Mouse (Mus musculus) megakaryocyte, adult 5-6 weeks (primary cell): Measurements from ENCODE around the gene Ralgapa2. TPM values are rescaled to one million over a fixed set of nuclear protein-coding genes. Genes with fewer than 3 reads are reported as not detected.
A peak's percentile ranks its signal among the peaks of the same experiment; 100 is the strongest.

Experiments used
- ATAC-seq: 2 replicates; pipeline ENCODE4 v1.8.0; 2016; ENCODE audit warnings: mild to moderate bottlenecking, inconsistent platforms; ENCODE audit not compliant: poor library complexity, severe bottlenecking
- total RNA-seq, 2 experiments: library from RNA; stranded (forward) in 1 of 2; stranded (reverse) in 1 of 2; fragments of 153-499, 151-499 nt in 1 of 2; fragments of 221-1000, 200-1000 nt in 1 of 2; gene quantifications; 2 replicates each; pipeline versions ENCODE4 v1.2.3 to v1.2.4; 2015 to 2017

The Ralgapa2 gene
- total RNA-seq, 2 experiments from 2014 or later: 9.3 to 17.0 TPM

- no peak for ATAC-seq
These were observed 284.5 kb downstream of the Ralgapa2 start for GRCm38 (mm10) chr2:146227646-146228045.

- ATAC-seq: peak; percentile 36
These were observed 285.7 kb downstream of the Ralgapa2 start for GRCm38 (mm10) chr2:146226484-146226883.

- no peak for ATAC-seq
These were observed 286.3 kb downstream of the Ralgapa2 start for GRCm38 (mm10) chr2:146225818-146226217.

GRCm38 (mm10) chr2:146224141-146224540 lies 288.0 kb downstream of the Ralgapa2 start:
- ATAC-seq: no peak

DNA sequence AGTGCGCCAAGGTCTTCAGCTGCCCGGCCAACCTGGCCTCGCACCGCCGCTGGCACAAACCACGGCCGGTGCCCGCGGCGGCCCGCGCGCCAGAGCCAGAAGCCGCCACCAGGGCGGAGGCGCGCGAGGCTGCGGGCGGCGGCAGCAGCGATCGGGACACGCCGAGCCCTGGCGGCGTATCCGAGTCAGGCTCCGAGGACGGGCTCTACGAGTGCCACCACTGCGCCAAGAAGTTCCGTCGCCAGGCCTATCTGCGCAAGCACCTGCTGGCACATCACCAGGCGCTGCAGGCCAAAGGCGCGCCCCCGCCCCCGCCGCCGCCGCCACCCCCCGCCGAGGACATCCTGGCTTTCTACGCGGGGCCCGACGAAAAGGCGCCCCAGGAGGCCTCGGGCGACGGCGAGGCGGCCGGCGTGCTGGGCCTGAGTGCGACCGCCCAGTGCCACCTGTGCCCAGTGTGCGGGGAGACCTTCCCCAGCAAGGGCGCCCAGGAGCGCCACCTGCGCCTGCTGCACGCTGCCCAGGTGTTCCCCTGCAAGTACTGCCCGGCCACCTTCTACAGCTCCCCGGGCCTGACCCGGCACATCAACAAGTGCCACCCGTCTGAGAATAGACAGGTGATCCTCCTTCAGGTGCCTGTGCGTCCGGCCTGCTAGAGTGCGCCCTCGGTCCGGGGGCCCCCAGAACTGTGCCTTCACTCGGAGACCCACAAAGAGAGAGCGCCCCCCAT lies 288.8 kb downstream of the Ralgapa2 start:
- ATAC-seq: no peak

GRCm38 (mm10) chr2:146222279-146223175 lies 289.6 kb downstream of the Ralgapa2 start:
- ATAC-seq: no peak

- ATAC-seq: no peak
These were observed 290.2 kb downstream of the Ralgapa2 start for GRCm38 (mm10) chr2:146221929-146222278.

DNA sequence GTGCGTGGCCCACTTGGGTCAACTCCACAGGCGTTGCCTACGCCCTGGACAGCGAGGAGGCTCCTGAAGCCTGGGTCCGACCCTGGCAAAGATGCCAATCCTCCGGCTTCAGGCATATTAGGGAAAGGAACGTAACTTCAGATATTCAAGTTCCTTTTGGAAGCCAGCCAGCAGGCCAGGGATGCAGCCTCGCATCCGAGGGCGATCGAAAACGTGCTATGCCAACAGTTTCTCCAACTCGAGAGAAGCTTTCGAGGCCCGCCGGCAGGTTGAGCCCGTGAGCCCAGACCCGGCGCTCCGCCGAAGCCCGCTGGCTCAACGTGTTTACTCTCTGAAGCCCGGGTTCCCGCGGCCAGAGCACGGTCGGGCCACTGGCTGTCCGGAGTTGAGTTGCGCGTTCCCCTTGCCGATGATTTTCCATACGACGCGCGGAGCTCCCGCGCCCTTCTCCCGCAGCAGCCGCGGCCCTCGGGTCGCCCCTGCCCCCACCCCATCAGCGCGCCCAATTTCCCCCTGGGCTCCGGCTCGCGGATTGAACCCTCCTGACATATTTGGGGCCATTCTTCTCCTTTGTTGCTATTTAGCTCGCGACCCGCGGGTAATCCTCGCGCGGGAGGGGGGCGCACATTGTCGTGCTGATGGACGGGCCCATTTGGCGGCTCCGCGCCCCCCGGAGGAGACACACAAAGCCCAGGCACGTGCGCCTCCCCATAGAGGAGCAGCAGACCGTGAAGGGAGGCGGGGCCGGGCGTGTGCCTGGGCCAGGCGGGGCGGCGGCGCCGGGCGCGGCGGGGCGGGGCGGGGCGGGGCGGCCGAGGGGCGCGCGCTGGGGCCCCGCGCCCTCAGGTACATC lies 290.8 kb downstream of the Ralgapa2 start, which contains the start of gene Insm1:
Insm1 (plus strand) TSS at position 846 of the 853 bp plus-strand sequence.
- ATAC-seq: no peak

GRCm38 (mm10) chr2:146220591-146221075 lies 291.5 kb downstream of the Ralgapa2 start:
- no peak for ATAC-seq

GRCm38 (mm10) chr2:146219791-146220190 lies 292.4 kb downstream of the Ralgapa2 start:
- ATAC-seq: no peak

DNA sequence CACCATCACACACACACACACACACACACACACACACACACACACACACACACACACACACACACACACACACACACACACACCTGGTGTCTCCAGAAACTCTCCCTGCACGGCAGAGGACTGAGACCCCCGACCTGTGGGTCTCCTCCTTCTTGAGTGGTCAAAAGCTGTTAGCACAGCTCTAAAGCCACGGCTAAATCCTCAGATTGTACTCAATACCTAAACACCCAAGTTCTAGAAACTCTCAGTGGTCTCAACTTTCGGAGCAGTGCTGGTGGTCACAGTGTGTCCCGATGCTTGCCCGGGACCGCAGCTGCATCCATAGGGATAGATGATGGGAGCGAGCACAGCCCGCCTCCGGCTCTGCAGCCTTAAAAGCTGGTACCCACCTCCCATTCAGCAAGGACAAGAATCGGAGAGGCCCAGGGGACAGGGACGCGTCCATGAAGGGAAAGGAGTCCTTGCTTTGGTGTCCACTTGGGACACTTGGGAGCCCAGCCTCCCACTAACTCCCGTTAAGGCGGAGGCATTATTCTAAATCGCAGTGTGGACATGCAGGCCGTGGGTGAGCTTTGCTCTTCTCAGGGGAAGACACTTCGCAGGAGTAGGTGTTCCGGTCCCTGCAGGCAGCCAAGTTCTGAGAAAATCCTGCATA lies 293.1 kb downstream of the Ralgapa2 start:
- no peak for ATAC-seq

DNA sequence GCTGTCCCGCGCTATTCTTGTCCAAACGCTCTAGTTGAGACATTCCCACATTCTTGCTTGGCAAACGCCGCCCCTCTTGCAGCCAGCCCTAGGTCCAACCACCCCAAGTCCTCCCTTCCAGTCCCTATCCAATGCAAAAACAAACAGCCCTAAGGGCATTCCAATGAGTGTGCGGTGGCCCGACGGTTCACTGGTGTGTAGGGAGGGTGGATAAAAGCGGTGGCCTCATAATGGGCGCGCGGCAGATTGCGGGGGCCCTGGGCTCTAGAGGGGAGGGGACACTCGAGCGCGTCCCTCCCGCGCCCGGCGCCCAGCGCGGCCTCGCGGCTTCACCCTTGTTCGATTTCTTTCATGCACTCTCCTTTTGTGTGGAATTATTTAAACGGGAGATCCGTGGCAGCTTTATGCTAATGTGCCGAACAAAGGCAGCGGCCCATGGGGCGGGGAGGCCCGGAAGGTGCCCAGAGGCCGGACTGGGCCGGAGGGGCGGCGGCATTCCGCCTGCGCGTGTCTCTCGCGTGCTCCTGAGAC lies 293.9 kb downstream of the Ralgapa2 start:
- no peak for ATAC-seq

GRCm38 (mm10) chr2:146217227-146217980 lies 294.7 kb downstream of the Ralgapa2 start:
- ATAC-seq: no peak

DNA sequence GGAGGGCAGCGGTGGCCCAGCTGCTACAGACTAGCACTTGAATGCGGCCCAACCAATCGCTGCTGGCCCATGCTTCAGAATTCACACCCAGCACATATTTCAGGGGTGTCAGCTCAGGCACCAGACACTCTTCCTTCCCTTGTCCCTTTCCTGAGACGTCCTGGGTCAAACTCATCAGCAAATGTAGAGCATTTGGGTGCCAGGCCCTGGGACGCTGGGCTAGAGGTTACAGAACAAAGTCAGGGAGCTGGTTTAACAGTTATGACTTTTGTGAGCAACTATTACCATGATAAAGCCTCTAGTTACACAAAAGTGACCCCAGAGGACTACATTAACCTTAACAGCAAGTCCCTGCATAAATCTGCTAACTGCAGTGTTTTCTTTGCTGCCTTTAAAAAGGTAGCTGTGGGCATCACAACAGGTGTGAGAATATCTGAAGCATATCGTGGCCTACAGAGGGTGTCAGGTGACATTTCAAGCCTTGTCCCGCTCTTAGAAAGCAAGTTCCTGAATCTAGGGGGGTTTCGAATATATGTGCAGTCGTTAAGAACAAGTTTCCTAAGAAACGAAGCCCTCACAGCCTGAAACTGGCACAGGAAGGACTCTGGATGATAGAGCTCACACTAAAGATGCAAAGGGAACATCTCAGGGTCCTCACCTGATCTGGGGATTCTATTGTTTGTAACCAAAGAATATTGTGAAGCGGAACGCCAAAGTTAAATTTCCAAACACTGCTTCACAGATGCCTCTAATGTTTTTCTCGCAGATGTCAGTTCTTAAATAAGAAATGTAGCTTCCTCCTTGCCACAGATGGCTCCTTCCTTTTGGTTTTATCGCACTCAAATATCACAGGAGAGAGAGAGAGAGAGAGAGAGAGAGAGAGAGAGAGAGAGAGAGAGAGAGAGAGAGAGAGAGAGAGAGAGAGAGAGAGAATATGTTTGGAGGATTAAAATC lies 295.8 kb downstream of the Ralgapa2 start:
- ATAC-seq: no peak

DNA sequence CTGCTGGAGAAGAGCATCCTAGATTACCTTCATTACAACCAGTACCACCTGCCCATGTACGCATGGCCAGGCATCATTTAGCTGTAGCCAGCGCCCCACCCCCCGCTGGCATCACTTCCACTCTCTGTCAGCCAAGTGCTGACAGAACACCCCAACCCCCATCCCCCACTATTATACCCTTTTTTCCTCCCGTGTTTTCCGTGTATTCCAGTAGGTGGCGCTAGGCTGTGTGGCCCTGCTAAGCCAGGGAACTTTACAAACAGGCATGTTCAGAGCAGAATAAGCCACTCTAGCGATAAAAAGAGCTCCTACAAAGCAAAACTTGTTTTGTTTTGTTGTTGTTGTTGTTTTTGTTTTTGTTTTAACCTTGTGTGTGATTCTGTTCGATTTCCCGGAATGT lies 297.4 kb downstream of the Ralgapa2 start:
- ATAC-seq: peak; percentile 85

DNA sequence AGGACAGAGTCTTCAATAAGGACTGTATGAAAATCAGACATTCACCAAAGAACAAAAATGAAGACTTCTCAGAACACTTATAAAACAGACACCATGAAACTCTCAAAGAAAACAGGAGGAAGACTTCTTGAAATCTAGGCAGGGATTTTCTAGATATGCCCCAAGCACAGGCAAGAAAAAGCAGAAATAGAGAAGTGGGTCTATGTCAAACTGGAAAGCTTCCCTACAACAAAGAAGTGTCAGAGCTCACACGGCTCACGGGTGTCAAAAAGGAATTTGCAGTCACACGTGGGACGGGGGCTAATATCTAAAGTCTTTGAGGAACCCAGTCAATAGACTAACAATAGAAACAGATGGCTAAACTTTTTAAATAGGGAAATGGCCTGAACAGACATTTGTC lies 301.2 kb downstream of the Ralgapa2 start:
- no peak for ATAC-seq

DNA sequence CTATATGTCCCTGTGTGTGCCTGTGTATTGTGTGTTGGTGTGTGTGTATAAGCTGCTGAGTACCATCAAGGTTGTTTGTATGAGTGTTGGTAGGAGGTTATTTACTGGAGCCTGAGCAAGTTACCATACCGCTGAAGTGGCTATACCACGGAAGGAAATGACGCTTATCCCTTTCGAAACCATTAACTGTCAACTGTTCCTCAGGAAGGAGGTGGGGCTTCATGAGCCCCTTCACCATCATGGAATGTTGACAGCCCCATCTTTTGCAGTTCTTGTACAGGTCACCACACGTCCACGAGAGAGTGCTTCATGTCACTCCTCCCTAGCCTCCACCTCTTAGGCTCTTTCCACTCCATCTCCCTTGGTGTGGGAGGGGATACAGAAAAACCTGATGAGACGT lies 314.2 kb downstream of the Ralgapa2 start:
- ATAC-seq: peak; percentile 91

- no peak for ATAC-seq
These were observed 316.0 kb downstream of the Ralgapa2 start for GRCm38 (mm10) chr2:146196126-146196525.
